ENCODE assay signal across 18 mouse cellular contexts in genomic region chr3:127222086-127222485, GRCm38 (mm10).
DNase-seq lines count a peak whose midpoint lies in the region; ATAC-seq and TF ChIP-seq lines count a peak whose summit lies in the region.
"Had no signal": no experiment of that assay in that cellular context is flagged by ENCODE, and none has a peak within 500 bp of the region (broad histone marks: within the 10 kb centered on the region; RNA-seq: fewer than 3 reads in every experiment).

No protein-coding gene starts in this region.

- H3K4me2 ChIP-seq in midbrain, embryonic 16.5 days (ENCODE audit: low read length), result 0 out of 2 replicates have a peak overlapping the region, but pooled peaks have one; percentile 17
- H3K4me2 ChIP-seq: embryonic facial prominence, embryonic 12.5 days; heart, embryonic 11.5 days; heart, embryonic 15.5 days; hindbrain, embryonic 14.5 days had no signal

- no peak for ATAC-seq in midbrain, embryonic 16.5 days
- no peak for ATAC-seq in activated CD4-positive, CD25-positive, alpha-beta regulatory T cell, adult 4 months
- ATAC-seq: forebrain, embryonic 16.5 days had no signal

- 64% methylated on average over 2 of the region's 2 CpGs for WGBS in midbrain, embryonic 16.5 days

- H3K36me3 ChIP-seq in E14TG2a.4 (ENCODE audit: insufficient read depth, low read length), result no peaks in the 10 kb centered on the region
- no peaks in the 10 kb centered on the region for H3K36me3 ChIP-seq in midbrain, embryonic 16.5 days (ENCODE audit: control insufficient read depth, insufficient read depth, low read length)
- H3K36me3 ChIP-seq: embryonic facial prominence, embryonic 12.5 days; heart, embryonic 15.5 days had no signal

- DNase-seq in left cerebral cortex, adult 2 months (ENCODE audit: extremely low spot score in 1 of 2, low spot score in 2 of 2), result no peak
- DNase-seq in left cerebral cortex, postnatal 4 days, result no peak
- peak; percentile 48 for DNase-seq in ES-CJ7 (ENCODE audit: low read depth, low spot score)
- DNase-seq: adrenal gland, adult 8-10 months; adrenal gland, postnatal 36 days; cerebellum, adult 2 months; cerebellum, postnatal 25 days; gastrocnemius, postnatal 14 days; heart, adult 2 months; heart, postnatal 14 days had no signal

- H3K27ac ChIP-seq in left cerebral cortex, adult 2 months, result no peak overlapping the region
- no peak overlapping the region for H3K27ac ChIP-seq in midbrain, embryonic 16.5 days (ENCODE audit: low read length)
- H3K27ac ChIP-seq: embryonic facial prominence, embryonic 12.5 days; heart, adult 2 months; heart, embryonic 15.5 days; hindbrain, embryonic 14.5 days had no signal

- no peaks in the 10 kb centered on the region for H3K9me3 ChIP-seq in E14TG2a.4 (ENCODE audit: low read length)
- no peaks in the 10 kb centered on the region for H3K9me3 ChIP-seq in midbrain, embryonic 16.5 days (replicated peaks; ENCODE audit: control insufficient read depth, low read length, poor library complexity, severe bottlenecking)
- H3K9me3 ChIP-seq: embryonic facial prominence, embryonic 12.5 days; heart, embryonic 15.5 days had no signal

- peaks cover 31% of the 10 kb centered on the region for H3K4me1 ChIP-seq in E14TG2a.4 (replicated peaks; ENCODE audit: low read depth, low read length)
- H3K4me1 ChIP-seq in midbrain, embryonic 16.5 days (ENCODE audit: control insufficient read depth, insufficient read depth, low read length), result peaks cover 15% of the 10 kb centered on the region

- peaks cover 6% of the 10 kb centered on the region; the same call in 1 of the 2 replicates for H3K27me3 ChIP-seq in E14TG2a.4 (ENCODE audit: insufficient read depth, low read length)
- H3K27me3 ChIP-seq in midbrain, embryonic 16.5 days (ENCODE audit: control insufficient read depth, insufficient read depth, low read depth, low read length), result no peaks in the 10 kb centered on the region
- H3K27me3 ChIP-seq: embryonic facial prominence, embryonic 12.5 days; heart, embryonic 15.5 days had no signal

- TF ChIP-seq CTCF in left cerebral cortex, adult 2 months (IDR thresholded peaks at IDR 0.05), result peak; percentile 15; the same call in 1 of the 2 replicates
- peak; percentile 46 for TF ChIP-seq CTCF in E14TG2a.4 (conservative IDR thresholded peaks at IDR 0.05; ENCODE audit: low read length)

- no peak overlapping the region for H3K9ac ChIP-seq in midbrain, embryonic 16.5 days (ENCODE audit: low read depth, low read length)
- H3K9ac ChIP-seq: embryonic facial prominence, embryonic 12.5 days; heart, embryonic 15.5 days; hindbrain, embryonic 14.5 days had no signal

- H3K4me3 ChIP-seq in left cerebral cortex, adult 2 months, result no peak overlapping the region
- no peak overlapping the region for H3K4me3 ChIP-seq in E14TG2a.4 (replicated peaks; ENCODE audit: low read length)
- no peak overlapping the region for H3K4me3 ChIP-seq in midbrain, embryonic 16.5 days (ENCODE audit: low read depth, low read length)
- H3K4me3 ChIP-seq: embryonic facial prominence, embryonic 12.5 days; heart, adult 2 months; heart, embryonic 15.5 days had no signal

- intact Hi-C loops in left cerebral cortex, adult 2 months (cut with DNase I), result no loop called here
- intact Hi-C loops in left cerebral cortex, postnatal 4 days (cut with DNase I), result no loop called here
